Comparison of ENCODE assay signal across 17 mouse cellular contexts in the genomic region with DNA sequence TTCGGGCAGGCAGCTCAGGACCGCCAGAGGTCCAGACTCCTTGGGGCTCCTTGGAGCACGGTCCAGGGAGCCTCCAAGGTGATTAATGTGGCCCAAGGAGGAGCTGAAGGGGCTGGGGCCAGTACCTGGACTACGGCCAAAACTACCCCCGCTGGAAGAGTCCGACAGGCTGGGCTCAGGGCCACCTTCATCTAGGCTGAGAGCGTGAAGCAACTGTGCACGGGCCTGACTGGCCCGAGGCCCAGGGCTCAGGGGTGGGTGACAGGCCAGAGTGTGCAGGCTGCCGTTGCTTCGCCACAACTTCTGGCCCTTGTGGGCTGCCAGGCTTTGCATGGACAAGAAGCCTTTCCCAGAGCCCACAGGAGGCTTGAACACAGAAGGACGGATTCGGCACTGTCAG. TPM values are rescaled to one million over a fixed set of nuclear protein-coding genes. Genes with fewer than 3 reads are reported as not detected.
DNase-seq lines count a peak whose midpoint lies in the region; ATAC-seq and TF ChIP-seq lines count a peak whose summit lies in the region.
"Had no signal": no experiment of that assay in that cellular context is flagged by ENCODE, and none has a peak within 500 bp of the region (broad histone marks: within the 10 kb centered on the region; RNA-seq: fewer than 3 reads in every experiment).

No protein-coding gene starts in this region.

- peaks cover 15% of the 10 kb centered on the region for H3K36me3 ChIP-seq in heart, embryonic 16.5 days (ENCODE audit: control insufficient read depth, insufficient read depth)
- H3K36me3 ChIP-seq in heart, embryonic 12.5 days, result peaks cover 21% of the 10 kb centered on the region
- peaks cover 33% of the 10 kb centered on the region for H3K36me3 ChIP-seq in lung, embryonic 14.5 days (ENCODE audit: insufficient read depth)

- peak overlapping the region; percentile 63 for H3K27ac ChIP-seq in heart, embryonic 16.5 days (ENCODE audit: low read length)
- no peak overlapping the region for H3K27ac ChIP-seq in heart, embryonic 12.5 days (ENCODE audit: poor library complexity, severe bottlenecking)
- H3K27ac ChIP-seq in lung, embryonic 14.5 days (ENCODE audit: low read depth), result no peak overlapping the region; the same call in 1 of the 2 replicates
- no peak overlapping the region; the same call in 1 of the 2 replicates for H3K27ac ChIP-seq in bone marrow, adult 2 months (ENCODE audit: control insufficient read depth, insufficient read depth, low read depth, low read length, poor library complexity)
- H3K27ac ChIP-seq: hindbrain, embryonic 15.5 days; liver, embryonic 12.5 days; neural tube, embryonic 12.5 days had no signal

- 45% methylated on average over 13 of the region's 13 CpGs for WGBS in heart, embryonic 16.5 days
- WGBS in heart, embryonic 12.5 days, result 83% methylated on average over 13 of the region's 13 CpGs
- 41% methylated on average over 13 of the region's 13 CpGs for WGBS in lung, embryonic 14.5 days
- WGBS in lung, adult 2 months, result 41% methylated on average over 13 of the region's 13 CpGs
- 78% methylated on average over 13 of the region's 13 CpGs for WGBS in bone marrow, adult 2 months

- TF ChIP-seq POLR2A in lung, adult 2 months (IDR thresholded peaks at IDR 0.05; ENCODE audit: borderline replicate concordance, extremely low read depth, low read depth, low read length), result no peak
- peak; percentile 5; the same call in 1 of the 2 replicates for TF ChIP-seq POLR2A in bone marrow, adult 2 months (IDR thresholded peaks at IDR 0.05; ENCODE audit: borderline replicate concordance, control insufficient read depth, low read depth, low read length)

- no peak overlapping the region for H3K4me2 ChIP-seq in heart, embryonic 16.5 days (ENCODE audit: low read depth, low read length)
- H3K4me2 ChIP-seq in heart, embryonic 12.5 days, result no peak overlapping the region
- H3K4me2 ChIP-seq in lung, embryonic 14.5 days, result peak overlapping the region; percentile 10; the same call in 1 of the 2 replicates
- H3K4me2 ChIP-seq: hindbrain, embryonic 15.5 days; liver, embryonic 12.5 days; midbrain, embryonic 11.5 days; neural tube, embryonic 12.5 days had no signal

- peaks cover 35% of the 10 kb centered on the region for H3K4me1 ChIP-seq in heart, embryonic 16.5 days (ENCODE audit: control insufficient read depth, insufficient read depth, low read length)
- H3K4me1 ChIP-seq in heart, embryonic 12.5 days (replicated peaks), result peaks cover 43% of the 10 kb centered on the region
- peaks cover 8% of the 10 kb centered on the region; the same call in 1 of the 2 replicates for H3K4me1 ChIP-seq in lung, embryonic 14.5 days (ENCODE audit: insufficient read depth)
- H3K4me1 ChIP-seq in lung, adult 2 months (ENCODE audit: control insufficient read depth, insufficient read depth, low read length), result peaks cover 24% of the 10 kb centered on the region
- peaks cover 7% of the 10 kb centered on the region for H3K4me1 ChIP-seq in bone marrow, adult 2 months (ENCODE audit: control insufficient read depth, insufficient read depth, low read length)

- H3K4me3 ChIP-seq in heart, embryonic 16.5 days (ENCODE audit: low read length), result no peak overlapping the region
- H3K4me3 ChIP-seq in heart, embryonic 12.5 days, result no peak overlapping the region
- H3K4me3 ChIP-seq in lung, embryonic 14.5 days (ENCODE audit: low read depth, low read length), result no peak overlapping the region
- no peak overlapping the region for H3K4me3 ChIP-seq in lung, adult 2 months (replicated peaks; ENCODE audit: extremely low read depth, low read depth, low read length)
- H3K4me3 ChIP-seq in bone marrow, adult 2 months (replicated peaks; ENCODE audit: control insufficient read depth, low read depth, low read length), result no peak overlapping the region
- H3K4me3 ChIP-seq: hindbrain, embryonic 15.5 days; liver, embryonic 12.5 days; neural tube, embryonic 12.5 days had no signal

- TF ChIP-seq CTCF in lung, embryonic 14.5 days (IDR thresholded peaks at IDR 0.05; ENCODE audit: low read depth), result no peak
- TF ChIP-seq CTCF in lung, adult 2 months (IDR thresholded peaks at IDR 0.05; ENCODE audit: insufficient read depth, low read length), result no peak
- TF ChIP-seq CTCF in bone marrow, adult 2 months (IDR thresholded peaks at IDR 0.05; ENCODE audit: control insufficient read depth, insufficient read depth, low read length), result no peak

- peak overlapping the region; percentile 46; the same call in 1 of the 2 replicates for H3K9ac ChIP-seq in heart, embryonic 16.5 days (ENCODE audit: low read length)
- no peak overlapping the region for H3K9ac ChIP-seq in heart, embryonic 12.5 days
- H3K9ac ChIP-seq in lung, embryonic 14.5 days, result no peak overlapping the region
- H3K9ac ChIP-seq: hindbrain, embryonic 15.5 days; liver, embryonic 12.5 days; neural tube, embryonic 12.5 days had no signal

- H3K9me3 ChIP-seq in heart, embryonic 16.5 days (replicated peaks; ENCODE audit: control insufficient read depth, low read length), result no peaks in the 10 kb centered on the region
- no peaks in the 10 kb centered on the region for H3K9me3 ChIP-seq in heart, embryonic 12.5 days (replicated peaks)
- H3K9me3 ChIP-seq in lung, embryonic 14.5 days (ENCODE audit: low read depth, low read length), result no peaks in the 10 kb centered on the region
- H3K9me3 ChIP-seq: hindbrain, embryonic 15.5 days; liver, embryonic 12.5 days; neural tube, embryonic 12.5 days had no signal

- no peaks in the 10 kb centered on the region for H3K27me3 ChIP-seq in heart, embryonic 16.5 days (ENCODE audit: control insufficient read depth, insufficient read depth, low read length)
- peaks cover 16% of the 10 kb centered on the region; the same call in 1 of the 2 replicates for H3K27me3 ChIP-seq in heart, embryonic 12.5 days (replicated peaks)
- H3K27me3 ChIP-seq in lung, embryonic 14.5 days (ENCODE audit: insufficient read depth, low read length), result no peaks in the 10 kb centered on the region; the same call in 1 of the 2 replicates
- H3K27me3 ChIP-seq: hindbrain, embryonic 15.5 days had no signal

- ATAC-seq in heart, embryonic 16.5 days (replicated peaks; ENCODE audit: extremely low read depth, insufficient read depth, low FRiP score), result no peak
- ATAC-seq in heart, embryonic 12.5 days (ENCODE audit: insufficient number of reproducible peaks, low FRiP score), result no peak
- ATAC-seq in lung, embryonic 14.5 days (ENCODE audit: insufficient read depth), result 0 out of 2 replicates have a peak, but pooled peaks have one; percentile 19
- ATAC-seq: activated CD4-positive, CD25-positive, alpha-beta regulatory T cell, adult 4 months; liver, embryonic 12.5 days had no signal

- DNase-seq in adrenal gland, postnatal 14 days, result peak; percentile 59
- DNase-seq in adrenal gland, postnatal 4 days (ENCODE audit: low spot score in 2 of 2), result no peak
- peak; percentile 61 for DNase-seq in lung, embryonic 14.5 days
- DNase-seq in lung, adult 2 months, result no peak
- DNase-seq in neural tube, embryonic 10.5 days (ENCODE audit: extremely low spot score, low spot score), result no peak
- DNase-seq: gastrocnemius, postnatal 14 days; kidney, postnatal 36 days; retina, postnatal 1 day; thymus, postnatal 36 days had no signal

RNA-seq across cellular contexts. Expression of gene N4bp3, which starts 5.3 kb away (rescaled TPM):
- total RNA-seq in adrenal gland, postnatal 14 days (2021), result 16.2 and 18.8 TPM in 2 replicates
- 10 to 100 TPM; 19.8 to 26.5 TPM for total RNA-seq in adrenal gland, postnatal 4 days (2021)
- 21.6 and 25.8 TPM in 2 replicates for polyA plus RNA-seq in heart, embryonic 16.5 days (2015; fragmentation: Nextera tagmentation; extraction: Ambion mirVana)
- 7.8 and 8.4 TPM in 2 replicates for polyA plus RNA-seq in heart, embryonic 12.5 days (2016; fragmentation: Nextera tagmentation; extraction: Ambion mirVana)
- 35.5 and 39.2 TPM in 2 replicates for polyA plus RNA-seq in lung, embryonic 14.5 days (2014; fragmentation: Nextera tagmentation; extraction: Ambion mirVana)
- polyA plus RNA-seq in lung, adult 2 months (2012; rRNA removed), result 43.7 and 45.9 TPM in 2 replicates
- polyA plus RNA-seq in bone marrow, adult 2 months (2011; ENCODE audit: insufficient read depth, insufficient read length, low replicate concordance, missing spikeins), result 2.7 and 5.7 TPM in 2 replicates

RNA-seq across cellular contexts. Expression of gene D930048N14Rik, which starts 5.5 kb away (rescaled TPM):
- total RNA-seq in adrenal gland, postnatal 14 days (2021), result 1.9 and 2.7 TPM in 2 replicates
- 1 to 10 TPM; 3.5 to 4.1 TPM for total RNA-seq in adrenal gland, postnatal 4 days (2021)
- 1.3 and 1.9 TPM in 2 replicates for polyA plus RNA-seq in heart, embryonic 16.5 days (2015; fragmentation: Nextera tagmentation; extraction: Ambion mirVana)
- polyA plus RNA-seq in heart, embryonic 12.5 days (2016; fragmentation: Nextera tagmentation; extraction: Ambion mirVana), result 0.77 and 1.0 TPM in 2 replicates
- 3.4 TPM in 2 replicates for polyA plus RNA-seq in lung, embryonic 14.5 days (2014; fragmentation: Nextera tagmentation; extraction: Ambion mirVana)
- 9.1 and 13.2 TPM in 2 replicates for polyA plus RNA-seq in lung, adult 2 months (2012; rRNA removed)
- polyA plus RNA-seq in bone marrow, adult 2 months (2011; ENCODE audit: insufficient read depth, insufficient read length, low replicate concordance, missing spikeins), result 0.29 and 0.72 TPM in 2 replicates

RNA-seq across cellular contexts. Expression of gene Rmnd5b, which starts 9.6 kb away (rescaled TPM):
- 39.0 and 39.9 TPM in 2 replicates for total RNA-seq in adrenal gland, postnatal 14 days (2021)
- 10 to 100 TPM; 41.5 to 50.0 TPM for total RNA-seq in adrenal gland, postnatal 4 days (2021)
- polyA plus RNA-seq in heart, embryonic 16.5 days (2015; fragmentation: Nextera tagmentation; extraction: Ambion mirVana), result 37.1 and 38.2 TPM in 2 replicates
- polyA plus RNA-seq in heart, embryonic 12.5 days (2016; fragmentation: Nextera tagmentation; extraction: Ambion mirVana), result 27.9 and 28.5 TPM in 2 replicates
- polyA plus RNA-seq in lung, embryonic 14.5 days (2014; fragmentation: Nextera tagmentation; extraction: Ambion mirVana), result 39.4 and 43.6 TPM in 2 replicates
- 64.9 and 65.8 TPM in 2 replicates for polyA plus RNA-seq in lung, adult 2 months (2012; rRNA removed)
- 14.8 and 19.3 TPM in 2 replicates for polyA plus RNA-seq in bone marrow, adult 2 months (2011; ENCODE audit: insufficient read depth, insufficient read length, low replicate concordance, missing spikeins)

RNA-seq across cellular contexts. Expression of gene Nhp2, which starts 25.8 kb away (rescaled TPM):
- 64.2 and 74.7 TPM in 2 replicates for total RNA-seq in adrenal gland, postnatal 14 days (2021)
- 10 to 100 TPM; 73.2 to 74.9 TPM for total RNA-seq in adrenal gland, postnatal 4 days (2021)
- 77.9 and 88.1 TPM in 2 replicates for polyA plus RNA-seq in heart, embryonic 16.5 days (2015; fragmentation: Nextera tagmentation; extraction: Ambion mirVana)
- polyA plus RNA-seq in heart, embryonic 12.5 days (2016; fragmentation: Nextera tagmentation; extraction: Ambion mirVana), result 89.6 and 91.9 TPM in 2 replicates
- 178 and 187 TPM in 2 replicates for polyA plus RNA-seq in lung, embryonic 14.5 days (2014; fragmentation: Nextera tagmentation; extraction: Ambion mirVana)
- 22.6 and 33.3 TPM in 2 replicates for polyA plus RNA-seq in lung, adult 2 months (2012; rRNA removed)
- polyA plus RNA-seq in bone marrow, adult 2 months (2011; ENCODE audit: insufficient read depth, insufficient read length, low replicate concordance, missing spikeins), result 58.3 and 118 TPM in 2 replicates

RNA-seq across cellular contexts. Expression of gene Hnrnpab, which starts 38.6 kb away (rescaled TPM):
- total RNA-seq in adrenal gland, postnatal 14 days (2021), result 354 and 356 TPM in 2 replicates
- total RNA-seq in adrenal gland, postnatal 4 days (2021), result 100 to 1,000 TPM; 350 to 387 TPM
- 251 and 280 TPM in 2 replicates for polyA plus RNA-seq in heart, embryonic 16.5 days (2015; fragmentation: Nextera tagmentation; extraction: Ambion mirVana)
- 428 and 457 TPM in 2 replicates for polyA plus RNA-seq in heart, embryonic 12.5 days (2016; fragmentation: Nextera tagmentation; extraction: Ambion mirVana)
- polyA plus RNA-seq in lung, embryonic 14.5 days (2014; fragmentation: Nextera tagmentation; extraction: Ambion mirVana), result 676 and 703 TPM in 2 replicates
- polyA plus RNA-seq in lung, adult 2 months (2012; rRNA removed), result 174 and 289 TPM in 2 replicates
- polyA plus RNA-seq in bone marrow, adult 2 months (2011; ENCODE audit: insufficient read depth, insufficient read length, low replicate concordance, missing spikeins), result 188 and 198 TPM in 2 replicates

Comparison
In these comparisons a context has a peak if more than half of its experiments do, and no peak if none do; other contexts are left out.
1. DNase-seq: peak in adrenal gland, postnatal 14 days (single experiment) and lung, embryonic 14.5 days (single experiment); none in adrenal gland, postnatal 4 days (0 of 2), lung, adult 2 months (single experiment) and neural tube, embryonic 10.5 days (single experiment).